Mouse (Mus musculus) ZHBTc4 (cell line): Measurements from ENCODE around the gene Ube2o.
"Not testable (repeated sequence)": the region's sequence is repeated elsewhere in the genome, so short reads cannot be mapped to it uniquely, and the experiment has no call there.

Source experiments
- DNase-seq: peaks from one replicate; pipeline ENCODE4 v3.0.0-alpha.2; 2011; ENCODE audit warnings: low read depth, low spot score

Gene Ube2o

GRCm38 (mm10) chr11:116615735-116616437 lies 34.6 kb upstream of the Ube2o start:
- DNase-seq: peak; percentile 74

- DNase-seq: no peak
These were observed 32.0 kb upstream of the Ube2o start for GRCm38 (mm10) chr11:116613234-116613633.

GRCm38 (mm10) chr11:116612554-116612953 lies 31.3 kb upstream of the Ube2o start:
- no peak for DNase-seq

- no peak for DNase-seq
These were observed 30.6 kb upstream of the Ube2o start for GRCm38 (mm10) chr11:116611883-116612282.

- not testable (repeated sequence) for DNase-seq
These were observed 29.9 kb upstream of the Ube2o start for GRCm38 (mm10) chr11:116611168-116611567.

GRCm38 (mm10) chr11:116609965-116610630 lies 28.9 kb upstream of the Ube2o start:
- DNase-seq: no peak

GRCm38 (mm10) chr11:116607717-116608116 lies 26.5 kb upstream of the Ube2o start:
- no peak for DNase-seq

- peak; percentile 70 for DNase-seq
These were observed 22.9 kb upstream of the Ube2o start for GRCm38 (mm10) chr11:116604097-116604496.

- DNase-seq: peak; percentile 91
These were observed 22.1 kb upstream of the Ube2o start for GRCm38 (mm10) chr11:116603339-116603738.

- DNase-seq: no peak
These were observed 20.8 kb upstream of the Ube2o start for GRCm38 (mm10) chr11:116602043-116602442.

GRCm38 (mm10) chr11:116601166-116601565 lies 19.9 kb upstream of the Ube2o start:
- no peak for DNase-seq

GRCm38 (mm10) chr11:116599230-116599629 lies 18.0 kb upstream of the Ube2o start:
- DNase-seq: no peak

- DNase-seq: no peak
These were observed 16.9 kb upstream of the Ube2o start for GRCm38 (mm10) chr11:116598193-116598592.

- no peak for DNase-seq
These were observed 15.5 kb upstream of the Ube2o start for GRCm38 (mm10) chr11:116596766-116597165.

GRCm38 (mm10) chr11:116593345-116593744 lies 12.1 kb upstream of the Ube2o start:
- DNase-seq: no peak

- DNase-seq: peak; percentile 97
These were observed 11.2 kb upstream of the Ube2o start for GRCm38 (mm10) chr11:116592428-116592827.

GRCm38 (mm10) chr11:116591621-116592020 lies 10.4 kb upstream of the Ube2o start:
- no peak for DNase-seq

GRCm38 (mm10) chr11:116589574-116589973 lies 8.3 kb upstream of the Ube2o start:
- no peak for DNase-seq

- DNase-seq: no peak
These were observed 7.8 kb upstream of the Ube2o start for GRCm38 (mm10) chr11:116589020-116589531.

- peak; percentile 91 for DNase-seq
These were observed 5.8 kb upstream of the Ube2o start for GRCm38 (mm10) chr11:116586801-116587631.

GRCm38 (mm10) chr11:116586310-116586709 lies 5.1 kb upstream of the Ube2o start, which contains the start of gene Aanat:
Gene Aanat (plus strand): TSS chr11:116586432.
- DNase-seq: no peak

- DNase-seq: peak; percentile 72
These were observed 4.4 kb upstream of the Ube2o start for GRCm38 (mm10) chr11:116585682-116586081.
